Mouse (Mus musculus) left cerebral cortex, adult 2 months (tissue): ENCODE data around the gene Rnf38. TPM values are rescaled to one million over a fixed set of nuclear protein-coding genes. Genes with fewer than 3 reads are reported as not detected.

Experiments used
- DNase-seq, 2 experiments: peaks; one replicate each; pipeline ENCODE4 v3.0.0; 2021 to 2022; ENCODE audit warnings: low spot score in 2 of 2, mixed read lengths in 1 of 2; ENCODE audit errors: extremely low spot score in 1 of 2
- H3K27ac ChIP-seq: fragments of 200-600 bp; 2 replicates; pipeline ENCODE4 v1.8.1; 2022
- H3K4me3 ChIP-seq: fragments of 200-600 bp; 2 replicates; pipeline ENCODE4 v1.8.1; 2022
- CTCF ChIP-seq: fragments of 200-600 bp; IDR thresholded peaks from 2 replicates; pipeline ENCODE4 v1.8.1; 2022; ENCODE audit warnings: antibody characterized with exemption, mild to moderate bottlenecking, moderate library complexity
- intact Hi-C: fragments of 180-260 bp; cut with DNase I; formaldehyde crosslinking; loops from one replicate; pipeline ENCODE4 v1.15.1; 2025
- long read RNA-seq, 2 experiments: library from polyadenylated mRNA; stranded (forward); transcript quantifications; one replicate each; pipeline ENCODE4 v2.0.0; 2021; ENCODE audit warnings: borderline mapping rate in 2 of 2
- total RNA-seq, 2 experiments: library from RNA; stranded (reverse); gene quantifications; 2 replicates each; pipeline ENCODE4 v1.2.3; 2021

Gene Rnf38
- total RNA-seq, result 10 to 100 TPM; 63.0 to 73.4 TPM
- long read RNA-seq, experiment 1, full-length matches to known transcripts, result 4 of 13 reads
- long read RNA-seq, experiment 1, partial matches to known transcripts, result 0 of 13 reads
- long read RNA-seq, experiment 1, other reads (novel, unspliced or antisense), result 9 of 13 reads
- long read RNA-seq, experiment 2, full-length matches to known transcripts, result 1 of 9 reads
- long read RNA-seq, experiment 2, partial matches to known transcripts, result 2 of 9 reads
- long read RNA-seq, experiment 2, other reads (novel, unspliced or antisense), result 6 of 9 reads

DNA sequence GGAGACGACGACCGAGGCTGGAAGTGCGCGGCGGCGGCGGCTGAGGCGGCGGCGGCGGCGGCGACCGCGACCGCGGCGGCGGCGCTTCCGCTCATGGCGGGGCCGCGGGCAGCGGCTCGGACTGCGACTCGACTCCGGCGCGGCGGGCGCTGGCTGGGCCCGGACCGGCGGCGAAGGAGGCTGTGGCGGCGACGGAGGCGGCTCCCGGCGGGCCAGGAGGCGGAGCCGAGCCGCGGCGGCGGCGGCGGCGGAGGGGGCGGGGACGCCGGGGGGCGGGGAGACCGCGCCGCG is at the start of gene Rnf38:
Gene Rnf38, minus strand, starts transcription at position 77 of the 291 bp plus-strand sequence.
- Histone ChIP-seq H3K4me3 (peak within 1 kb of the TSS; percentile 91), H3K27ac (peak within 1 kb of the TSS; percentile 84)
- no peak for TF ChIP-seq CTCF
- intact Hi-C loops, result loop anchor here (1.0 to 5.0 kb wide), 3 partner anchors 17 to 66 kb away; no protein-coding TSS in a partner anchor
- DNase-seq, result no peak

DNA sequence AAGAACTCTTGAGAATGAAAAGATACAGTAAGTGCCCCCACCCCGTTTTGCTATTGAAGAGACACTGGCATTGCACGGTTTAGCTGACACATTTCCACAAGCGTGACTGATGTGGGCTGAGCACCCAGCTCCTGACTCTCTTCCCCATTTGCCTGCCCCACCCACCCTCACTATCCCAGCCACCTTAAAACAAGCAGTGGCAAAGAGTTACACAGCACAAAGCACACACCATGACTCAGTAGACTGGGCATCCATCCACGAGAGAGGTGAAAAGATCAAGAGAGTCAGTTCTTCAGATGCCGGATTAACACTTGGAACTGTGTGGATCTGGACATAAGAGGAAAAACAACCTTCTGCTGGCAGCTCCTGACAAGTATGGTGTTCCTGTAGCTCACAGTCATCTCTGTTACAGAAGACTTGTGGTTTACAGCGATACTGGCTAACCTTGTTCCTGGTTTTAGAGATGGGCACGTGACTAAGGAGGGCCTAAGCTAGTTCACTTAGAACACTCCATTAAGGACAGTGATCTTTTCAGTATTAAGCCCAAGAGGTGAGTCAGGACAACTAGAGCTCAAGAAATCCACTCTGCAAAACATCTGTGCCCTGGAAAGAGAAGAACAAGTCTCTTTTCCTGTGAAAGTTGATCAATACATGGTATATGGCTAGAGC is 48.1 kb upstream of the Rnf38 start:
- no peak overlapping the region for H3K27ac ChIP-seq
- no peak for TF ChIP-seq CTCF
- intact Hi-C loops, result no loop called here
- DNase-seq, result no peak
- H3K4me3 ChIP-seq, result no peak overlapping the region

GRCm38 (mm10) chr4:44271134-44271533 is 37.5 kb upstream of the Rnf38 start:
- TF ChIP-seq CTCF, result no peak
- intact Hi-C loops, result no loop called here
- DNase-seq, result no peak
- no peak overlapping the region for H3K27ac ChIP-seq
- H3K4me3 ChIP-seq, result no peak overlapping the region

GRCm38 (mm10) chr4:44269376-44269817 is 35.8 kb upstream of the Rnf38 start:
- intact Hi-C loops, result loop anchor here (2.0 kb wide), 1 partner anchor 17 kb away; no protein-coding TSS in a partner anchor
- H3K27ac ChIP-seq, result peak overlapping the region; percentile 78
- DNase-seq, result peak; percentile 22 to 44
- no peak overlapping the region for H3K4me3 ChIP-seq
- no peak for TF ChIP-seq CTCF

- Histone ChIP-seq H3K4me3 (no peak overlapping the region), H3K27ac (no peak overlapping the region)
- DNase-seq, result no peak
- intact Hi-C loops, result no loop called here
- no peak for TF ChIP-seq CTCF
Observed at GRCm38 (mm10) chr4:44267437-44267836, 33.8 kb upstream of the Rnf38 start.

DNA sequence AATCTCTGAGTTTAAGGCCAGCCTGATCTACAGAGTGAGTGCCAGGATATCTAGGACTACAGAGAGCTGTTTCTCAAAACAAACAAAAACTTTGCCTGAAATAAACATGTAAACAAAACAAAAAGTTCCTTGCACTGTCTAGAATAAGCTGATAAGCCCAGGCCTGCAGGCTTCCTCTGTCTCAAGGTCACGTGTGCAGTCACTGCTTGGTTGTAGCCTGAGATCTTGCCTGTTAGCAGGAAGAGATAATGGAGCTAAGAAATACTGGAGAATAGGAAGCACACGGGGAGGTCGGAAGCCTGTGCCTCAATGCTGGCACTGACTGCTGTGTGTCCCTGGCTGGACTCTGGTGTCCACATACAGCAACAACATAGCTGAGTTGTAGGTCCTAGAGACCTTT is 31.9 kb upstream of the Rnf38 start:
- no peak for DNase-seq
- no peak for TF ChIP-seq CTCF
- Histone ChIP-seq H3K4me3 (no peak overlapping the region), H3K27ac (no peak overlapping the region)
- intact Hi-C loops, result no loop called here

DNA sequence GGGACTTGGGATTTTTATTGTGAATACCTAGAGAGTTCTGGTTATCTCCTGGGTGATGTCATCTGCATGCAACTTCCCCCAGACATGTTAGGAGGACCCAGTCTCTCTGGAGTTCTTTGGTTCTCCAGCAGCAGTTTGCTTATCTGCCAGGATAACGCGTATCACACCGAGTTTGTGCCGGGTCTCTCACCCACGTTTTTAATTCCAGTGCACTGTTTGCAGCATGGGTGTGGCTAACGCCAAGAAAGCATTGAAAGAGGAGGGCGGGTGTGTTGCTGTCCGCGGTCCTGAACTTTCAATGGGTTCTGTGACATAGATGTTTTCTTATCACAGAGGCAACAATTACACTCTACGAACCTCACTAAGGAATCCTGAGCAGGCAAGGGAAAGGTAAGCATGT is 26.7 kb upstream of the Rnf38 start:
- no peak for DNase-seq
- intact Hi-C loops, result no loop called here

DNA sequence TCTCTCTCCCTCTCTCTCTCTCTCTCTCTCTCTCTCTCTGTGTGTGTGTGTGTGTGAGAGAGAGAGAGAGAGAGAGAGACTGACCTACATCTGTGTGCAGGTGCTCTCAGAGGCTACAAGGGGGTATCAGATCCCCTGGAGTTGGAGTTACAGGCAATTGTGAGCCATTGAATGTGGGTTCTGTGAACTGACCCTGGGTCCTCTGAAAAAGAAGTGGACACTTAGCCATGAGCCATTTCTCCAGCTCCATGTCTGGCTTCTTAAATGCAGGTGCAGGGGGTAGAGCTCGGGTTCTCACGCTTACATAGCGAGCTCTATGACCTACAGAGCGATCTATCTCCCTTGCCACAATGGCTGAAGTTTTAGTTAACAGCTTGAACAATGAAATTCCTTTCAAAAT is 25.5 kb upstream of the Rnf38 start:
- no peak overlapping the region for H3K4me3 ChIP-seq
- no peak for DNase-seq
- intact Hi-C loops, result no loop called here
- no peak overlapping the region for H3K27ac ChIP-seq
- TF ChIP-seq CTCF, result no peak

More for the DNA sequence above, 26.7 kb upstream of the Rnf38 start:
- TF ChIP-seq CTCF, result no peak
- no peak overlapping the region for H3K27ac ChIP-seq
- H3K4me3 ChIP-seq, result no peak overlapping the region

GRCm38 (mm10) chr4:44254579-44254978 is 21.0 kb upstream of the Rnf38 start:
- Histone ChIP-seq H3K4me3 (no peak overlapping the region), H3K27ac (no peak overlapping the region)
- no peak for TF ChIP-seq CTCF
- no peak for DNase-seq
- intact Hi-C loops, result no loop called here

- intact Hi-C loops, result loop anchor here (2.0 kb wide), 1 partner anchor 16 kb away; no protein-coding TSS in a partner anchor
Observed at GRCm38 (mm10) chr4:44253191-44253590, 19.6 kb upstream of the Rnf38 start.

DNA sequence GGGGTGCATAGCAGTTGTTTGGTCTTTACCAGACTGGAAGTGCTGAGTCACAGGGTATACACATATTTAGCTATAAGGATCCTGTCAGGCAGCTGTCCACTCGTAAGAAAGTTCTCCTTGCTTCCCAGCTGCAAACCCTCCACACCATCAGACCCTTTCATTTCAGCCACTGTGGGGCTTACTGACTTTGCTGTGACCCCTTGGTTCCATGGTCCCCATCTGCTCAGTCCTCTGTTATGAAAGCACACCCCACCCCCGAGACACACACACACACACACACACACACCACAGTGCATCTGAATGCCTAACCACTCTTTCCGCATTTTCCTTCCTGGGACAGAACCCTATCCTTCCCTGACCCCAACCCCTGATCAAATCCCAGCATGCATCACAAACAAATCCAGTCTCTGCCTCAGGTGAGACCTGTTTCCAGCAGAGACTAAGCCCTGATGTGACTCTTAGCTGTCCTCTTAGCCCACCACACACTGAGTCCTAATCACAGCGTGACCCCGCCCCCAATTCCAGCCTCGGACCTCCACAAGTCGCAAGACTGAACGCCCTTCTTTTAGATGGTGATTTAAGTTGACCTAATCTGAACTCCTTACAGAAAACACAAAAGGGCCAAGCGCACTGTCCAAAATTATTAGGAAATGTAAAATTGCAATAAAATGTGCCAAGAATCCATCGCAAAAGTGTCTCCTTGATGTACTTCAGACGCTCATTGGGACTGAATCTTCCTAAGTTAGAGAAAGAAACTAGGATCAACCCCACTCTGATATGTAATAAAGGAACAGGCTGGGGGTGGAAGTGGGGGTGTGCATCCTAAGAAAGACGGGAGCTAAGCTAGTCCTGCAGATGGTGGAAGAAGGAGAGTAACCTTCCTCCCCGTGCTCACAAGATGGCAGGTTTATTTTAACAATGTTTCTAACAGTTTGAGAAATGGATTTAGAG is 18.7 kb upstream of the Rnf38 start:
- Histone ChIP-seq H3K4me3 (no peak overlapping the region), H3K27ac (peak overlapping the region; percentile 85)
- intact Hi-C loops, result loop anchor here (2.0 kb wide), 1 partner anchor 17 kb away; no protein-coding TSS in a partner anchor
- TF ChIP-seq CTCF, result no peak
- peak in 1 of 2 experiments; percentile 37 for DNase-seq

More at GRCm38 (mm10) chr4:44253191-44253590, 19.6 kb upstream of the Rnf38 start:
- DNase-seq, result no peak
- Histone ChIP-seq H3K27ac (no peak overlapping the region), H3K4me3 (no peak overlapping the region)
- TF ChIP-seq CTCF, result no peak

GRCm38 (mm10) chr4:44251521-44251920 is 17.9 kb upstream of the Rnf38 start:
- no peak for TF ChIP-seq CTCF
- intact Hi-C loops, result no loop called here
- peak overlapping the region; percentile 85 for H3K27ac ChIP-seq
- no peak for DNase-seq
- H3K4me3 ChIP-seq, result no peak overlapping the region
